Mouse (Mus musculus) E14TG2a.4 (cell line): Measurements from ENCODE around the gene Wdr78.

Experiments
- CTCF ChIP-seq: conservative IDR thresholded peaks from 2 replicates; pipeline ENCODE4 v1.5.1; 2014; ENCODE audit warnings: low read length
- NANOG ChIP-seq: IDR thresholded peaks from 2 replicates; pipeline ENCODE4 v1.6.1; 2014; ENCODE audit warnings: borderline replicate concordance, low read length, mixed read lengths

GRCm38 (mm10) chr4:103006266-103006665, 108.1 kb downstream of the Wdr78 start:
- no peak for TF ChIP-seq CTCF
- TF ChIP-seq NANOG, result no peak
